Mouse (Mus musculus) ES-CJ7 (cell line): Measurements from ENCODE around the gene Ovgp1.

Source experiments
- DNase-seq: peaks from one replicate; pipeline ENCODE4 v3.0.0; 2011; ENCODE audit warnings: low read depth, low spot score

Gene Ovgp1

GRCm38 (mm10) chr3:105973411-105973810 lies at the start of gene Ovgp1:
Gene Ovgp1, plus strand, starts transcription at chr3:105973711.
- no peak for DNase-seq

GRCm38 (mm10) chr3:105924616-105925015 lies 48.9 kb upstream of the Ovgp1 start:
- DNase-seq, result no peak

- DNase-seq, result no peak
Measured at GRCm38 (mm10) chr3:105927561-105928194, 45.8 kb upstream of the Ovgp1 start.

GRCm38 (mm10) chr3:105928195-105928569 lies 45.3 kb upstream of the Ovgp1 start:
- DNase-seq, result no peak

GRCm38 (mm10) chr3:105928781-105929180 lies 44.7 kb upstream of the Ovgp1 start:
- peak; percentile 69 for DNase-seq

GRCm38 (mm10) chr3:105929821-105930220 lies 43.7 kb upstream of the Ovgp1 start:
- no peak for DNase-seq

- no peak for DNase-seq
Measured at GRCm38 (mm10) chr3:105931095-105931494, 42.4 kb upstream of the Ovgp1 start.

GRCm38 (mm10) chr3:105932240-105933071 lies 41.1 kb upstream of the Ovgp1 start, which contains the start of gene I830077J02Rik:
Gene I830077J02Rik, minus strand, starts transcription at chr3:105932664.
- DNase-seq, result no peak

- DNase-seq, result no peak
Measured at GRCm38 (mm10) chr3:105933926-105934325, 39.6 kb upstream of the Ovgp1 start.

GRCm38 (mm10) chr3:105935033-105935432 lies 38.5 kb upstream of the Ovgp1 start:
- DNase-seq, result no peak

- no peak for DNase-seq
Measured at GRCm38 (mm10) chr3:105936111-105936510, 37.4 kb upstream of the Ovgp1 start.

GRCm38 (mm10) chr3:105951348-105951747 lies 22.2 kb upstream of the Ovgp1 start:
- no peak for DNase-seq

GRCm38 (mm10) chr3:105957235-105957634 lies 16.3 kb upstream of the Ovgp1 start:
- no peak for DNase-seq

GRCm38 (mm10) chr3:105958204-105958603 lies 15.3 kb upstream of the Ovgp1 start:
- DNase-seq, result no peak

GRCm38 (mm10) chr3:105958974-105959580 lies 14.4 kb upstream of the Ovgp1 start, which contains the start of gene Wdr77:
Gene Wdr77, plus strand, starts transcription at chr3:105959369.
- peak; percentile 99 for DNase-seq

- peak; percentile 43 for DNase-seq
Measured at GRCm38 (mm10) chr3:105959585-105959984, 13.9 kb upstream of the Ovgp1 start.

- no peak for DNase-seq
Measured at GRCm38 (mm10) chr3:105959999-105960398, 13.5 kb upstream of the Ovgp1 start, which contains the start of gene Atp5f1. Gene Atp5f1, minus strand, starts transcription at chr3:105960099.

- DNase-seq, result peak; percentile 66
Measured at GRCm38 (mm10) chr3:105960700-105961099, 12.8 kb upstream of the Ovgp1 start.

- DNase-seq, result no peak
Measured at GRCm38 (mm10) chr3:105971831-105972446, 1.6 kb upstream of the Ovgp1 start.

- no peak for DNase-seq
Measured at GRCm38 (mm10) chr3:105974174-105974573, 663 bp downstream of the Ovgp1 start.

- peak; percentile 29 for DNase-seq
Measured at GRCm38 (mm10) chr3:105989611-105990010, 16.1 kb downstream of the Ovgp1 start.
